Mouse (Mus musculus) megakaryocyte, embryonic 14.5 days (primary cell): ENCODE results near the gene Taok3. TPM values are rescaled to one million over a fixed set of nuclear protein-coding genes. Genes with fewer than 3 reads are reported as not detected.
"Not testable (repeated sequence)": the region's sequence is repeated elsewhere in the genome, so short reads cannot be mapped to it uniquely, and the experiment has no call there.

Experiments
- H3K27me3 ChIP-seq: replicated peaks from 2 replicates; pipeline ENCODE3; 2012; ENCODE audit warnings: inconsistent platforms
- H3K36me3 ChIP-seq: replicated peaks from 2 replicates; pipeline ENCODE3; 2012; ENCODE audit warnings: low read length, inconsistent platforms, mixed read lengths
- H3K4me1 ChIP-seq: 2 replicates; pipeline ENCODE4 v1.6.1; 2012; ENCODE audit warnings: inconsistent platforms
- H3K4me3 ChIP-seq: replicated peaks from 2 replicates; pipeline ENCODE3; 2012; ENCODE audit warnings: moderate library complexity, mild to moderate bottlenecking, inconsistent platforms
- H3K9me3 ChIP-seq: 2 replicates; pipeline ENCODE4 v1.6.1; 2012; ENCODE audit warnings: inconsistent platforms
- FLI1 ChIP-seq: IDR thresholded peaks from 2 replicates; pipeline ENCODE4 v1.6.1; 2012; ENCODE audit warnings: low read length, inconsistent platforms, mixed read lengths
- GATA1 ChIP-seq: IDR thresholded peaks from 3 replicates; pipeline ENCODE4 v1.6.1; 2012; ENCODE audit warnings: mixed read lengths, low read length, inconsistent platforms, borderline replicate concordance
- polyA plus RNA-seq: library from polyadenylated mRNA; stranded (reverse); fragments of >175 nt; gene quantifications from 2 replicates; pipeline ENCODE4 v1.2.3, GENCODE M21; 2012; ENCODE audit warnings: low replicate concordance; ENCODE audit not compliant: insufficient read depth

Taok3 gene
- polyA plus RNA-seq, 1 experiment = 75.0 TPM

DNA sequence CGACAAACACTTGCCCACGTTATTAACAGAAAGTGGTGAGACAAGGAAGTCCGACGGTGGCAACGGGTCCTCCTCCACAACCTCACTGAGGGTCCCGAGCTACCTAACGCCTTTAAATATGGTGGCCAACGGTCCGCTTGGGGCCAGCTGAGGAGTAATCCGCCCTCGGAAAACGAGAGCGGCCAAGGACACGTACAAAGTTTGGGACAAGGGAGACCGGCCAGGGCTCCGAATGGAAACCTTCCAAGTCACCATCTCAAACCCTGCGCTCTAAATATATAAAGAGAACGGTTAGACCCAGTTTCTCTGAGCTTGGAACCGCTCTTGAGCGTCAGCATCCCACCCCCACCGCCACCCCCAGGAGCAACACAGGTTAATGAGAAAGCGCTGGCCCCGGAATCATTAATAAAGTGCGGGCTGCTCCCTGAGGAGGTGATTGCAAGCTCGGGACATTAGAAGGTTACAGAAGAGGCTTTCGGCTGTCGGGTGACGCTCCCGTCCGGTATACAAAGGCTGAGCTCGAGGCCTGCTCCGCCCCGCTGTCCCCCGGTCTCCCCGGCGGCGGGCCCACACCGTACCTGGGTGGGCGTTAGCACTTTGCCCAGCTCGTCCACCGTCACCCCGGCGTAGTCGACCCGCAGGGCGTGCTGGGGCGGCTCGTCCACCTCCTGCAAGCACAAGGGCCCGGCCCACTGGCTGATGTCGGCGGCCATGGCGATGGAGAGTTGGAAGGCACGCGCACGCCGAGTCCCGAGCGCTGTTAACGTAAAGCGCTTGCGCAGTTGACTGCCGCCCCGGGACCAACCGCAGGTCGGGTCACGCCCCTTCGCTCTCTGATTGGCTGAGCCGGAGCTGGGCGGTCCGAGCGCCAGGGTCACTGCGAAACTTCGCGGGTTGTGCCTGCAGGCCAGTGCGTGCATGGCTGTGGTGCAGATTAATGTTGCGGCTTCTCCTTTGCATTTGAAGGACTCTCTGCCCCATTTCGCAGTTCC is 167.2 kb downstream of the Taok3 start, which contains the start of gene Pebp1:
Gene Pebp1, minus strand, starts transcription at position 795 of the 992 bp plus-strand sequence.
- Histone ChIP-seq H3K9me3 (peaks cover 12% of the 10 kb centered on the region), H3K4me1 (peaks cover 32% of the 10 kb centered on the region), H3K27me3 (peaks cover 2% of the 10 kb centered on the region), H3K36me3 (peaks cover 29% of the 10 kb centered on the region), H3K4me3 (peak within 1 kb of the TSS; percentile 92)
- no peak for TF ChIP-seq FLI1
- TF ChIP-seq GATA1 = no peak

DNA sequence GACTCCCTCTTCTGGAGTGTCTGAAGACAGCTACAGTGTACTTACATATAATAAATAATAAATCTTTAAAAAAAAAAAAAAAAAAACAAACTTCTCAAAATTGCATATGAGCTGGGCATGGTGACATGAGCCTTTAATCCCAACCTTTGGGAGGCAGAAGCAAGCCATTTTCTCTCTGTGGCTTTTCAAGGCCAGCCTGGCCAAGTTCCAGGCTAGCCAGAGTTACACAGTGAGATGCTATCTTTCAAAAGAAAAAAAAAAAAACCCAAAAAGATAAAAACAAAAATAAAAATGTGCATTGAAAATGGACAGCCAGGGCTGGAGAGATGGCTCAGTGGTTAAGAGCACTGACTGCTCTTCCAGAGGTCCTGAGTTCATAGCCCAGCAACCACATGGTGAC is 169.7 kb downstream of the Taok3 start:
- TF ChIP-seq GATA1 (no peak), FLI1 (no peak)

DNA sequence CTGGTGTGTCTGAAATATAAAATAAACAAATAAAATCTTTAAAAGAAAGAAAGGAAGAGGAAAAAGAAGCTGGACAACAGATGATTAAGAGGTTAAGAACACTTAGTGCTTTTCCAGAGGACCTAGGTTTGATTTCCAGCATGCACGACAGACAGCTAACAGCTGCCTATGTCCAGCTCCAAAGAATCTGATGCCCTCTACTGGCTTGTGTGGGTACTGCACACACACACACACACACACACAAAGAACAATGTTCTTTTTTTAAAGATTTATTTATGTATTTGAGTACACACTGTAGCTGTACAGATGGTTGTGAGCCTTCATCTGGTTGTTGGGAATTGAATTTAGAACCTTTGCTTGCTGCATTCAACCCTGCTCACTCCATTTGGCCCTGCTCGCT is 170.2 kb downstream of the Taok3 start:
- Histone ChIP-seq H3K4me3 (no peak overlapping the region), H3K9me3 (peaks cover 12% of the 10 kb centered on the region), H3K36me3 (peaks cover 8% of the 10 kb centered on the region), H3K27me3 (peaks cover 2% of the 10 kb centered on the region), H3K4me1 (peaks cover 25% of the 10 kb centered on the region)
- TF ChIP-seq FLI1 (no peak), GATA1 (no peak)

More for the DNA sequence above, 169.7 kb downstream of the Taok3 start:
- Histone ChIP-seq H3K4me1 (peaks cover 26% of the 10 kb centered on the region), H3K27me3 (peaks cover 2% of the 10 kb centered on the region), H3K9me3 (peaks cover 12% of the 10 kb centered on the region), H3K4me3 (no peak overlapping the region), H3K36me3 (peaks cover 12% of the 10 kb centered on the region)

DNA sequence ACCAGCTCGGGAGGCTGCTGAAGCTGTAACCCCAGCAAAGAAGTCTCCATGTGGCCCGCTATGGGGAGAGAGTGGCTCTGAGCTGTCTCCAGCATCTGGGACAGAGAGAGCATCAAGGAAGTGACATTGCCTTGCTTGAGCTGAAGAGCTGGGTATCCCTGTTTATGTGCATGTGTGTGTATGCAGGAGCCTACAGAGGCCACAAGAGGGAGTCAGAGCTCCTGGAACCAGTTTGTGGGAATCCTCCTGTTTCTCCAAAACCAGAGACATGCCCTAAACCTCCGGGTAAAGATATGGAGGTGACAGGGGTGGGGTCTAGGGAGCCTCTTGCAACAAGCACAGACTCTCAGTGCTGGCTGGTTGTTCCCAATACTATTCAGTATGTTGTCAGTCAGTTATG is 171.4 kb downstream of the Taok3 start:
- Histone ChIP-seq H3K4me3 (no peak overlapping the region), H3K4me1 (peaks cover 16% of the 10 kb centered on the region), H3K36me3 (no peaks in the 10 kb centered on the region), H3K9me3 (peaks cover 12% of the 10 kb centered on the region), H3K27me3 (peaks cover 2% of the 10 kb centered on the region)
- TF ChIP-seq FLI1 (no peak), GATA1 (no peak)

DNA sequence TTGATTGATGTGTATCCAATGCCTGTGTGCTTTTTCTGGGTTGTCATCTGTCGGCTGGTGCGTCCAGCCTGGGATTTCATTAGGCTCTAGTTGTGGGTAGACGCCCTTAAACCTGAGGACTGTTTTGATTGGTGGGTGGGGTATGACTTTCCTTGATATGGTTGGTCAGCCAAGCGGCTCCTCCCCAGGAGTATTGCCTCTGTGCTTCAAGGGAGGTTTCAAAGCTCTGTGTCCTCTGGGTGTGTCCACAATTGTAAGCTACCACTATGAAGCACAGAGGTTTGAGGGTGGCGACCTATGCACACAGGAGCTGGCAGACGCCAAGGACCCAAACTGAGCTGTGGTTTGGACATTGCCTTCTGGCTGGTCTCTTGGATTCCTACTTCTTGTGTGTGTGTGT is 172.6 kb downstream of the Taok3 start:
- no peak for TF ChIP-seq FLI1
- TF ChIP-seq GATA1 = no peak

DNA sequence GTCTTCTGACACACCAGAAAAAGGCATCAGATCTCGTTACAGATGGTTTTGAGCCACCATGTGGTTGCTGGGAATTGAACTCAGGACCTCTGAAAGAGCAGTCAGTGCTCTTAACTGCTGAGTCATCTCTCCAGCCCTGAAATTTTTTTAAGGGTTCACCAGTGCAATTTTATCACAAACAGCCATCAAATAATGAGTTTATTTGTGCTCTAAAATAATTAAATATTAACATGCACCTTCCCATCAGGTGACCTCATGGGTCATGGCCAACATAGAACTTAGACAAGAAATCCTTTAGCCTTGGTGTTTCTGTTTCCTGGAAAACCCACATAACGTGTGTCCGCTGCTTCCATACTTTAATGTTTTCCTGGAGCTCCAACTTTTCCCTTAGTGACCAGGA is 173.8 kb downstream of the Taok3 start:
- not testable (repeated sequence) for H3K27me3 ChIP-seq
- H3K9me3 ChIP-seq = peaks cover 12% of the 10 kb centered on the region

More for the DNA sequence above, 172.6 kb downstream of the Taok3 start:
- peaks cover 10% of the 10 kb centered on the region for H3K4me1 ChIP-seq
- peaks cover 12% of the 10 kb centered on the region for H3K9me3 ChIP-seq
- no peaks in the 10 kb centered on the region for H3K36me3 ChIP-seq
- H3K27me3 ChIP-seq = peaks cover 2% of the 10 kb centered on the region
- no peak overlapping the region for H3K4me3 ChIP-seq

DNA sequence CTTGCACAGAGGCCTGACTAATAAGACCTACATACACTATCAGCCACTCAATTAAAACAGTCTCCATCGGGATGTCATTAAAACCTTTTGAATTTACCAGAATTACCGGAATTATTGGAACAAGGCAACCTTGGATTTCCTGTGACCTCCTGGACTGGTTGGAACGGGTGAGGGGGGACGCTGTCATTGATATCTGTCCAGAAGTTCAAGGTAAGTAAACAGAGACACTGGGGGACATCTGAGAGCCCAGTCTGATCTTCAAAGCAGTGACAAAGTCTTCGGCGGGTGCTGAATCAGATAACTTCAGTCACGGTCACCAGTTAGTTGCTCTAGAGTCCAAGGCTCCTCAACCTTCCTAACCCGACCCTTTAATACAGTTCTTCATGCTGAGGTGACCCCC is 175.1 kb downstream of the Taok3 start:
- Histone ChIP-seq H3K27me3 (peaks cover 2% of the 10 kb centered on the region), H3K4me3 (no peak overlapping the region), H3K9me3 (peaks cover 11% of the 10 kb centered on the region), H3K4me1 (no peaks in the 10 kb centered on the region), H3K36me3 (no peaks in the 10 kb centered on the region)
- no peak for TF ChIP-seq GATA1
- no peak for TF ChIP-seq FLI1

More for the DNA sequence above, 173.8 kb downstream of the Taok3 start:
- not testable (repeated sequence) for H3K4me1 ChIP-seq, H3K36me3 ChIP-seq, H3K4me3 ChIP-seq

DNA sequence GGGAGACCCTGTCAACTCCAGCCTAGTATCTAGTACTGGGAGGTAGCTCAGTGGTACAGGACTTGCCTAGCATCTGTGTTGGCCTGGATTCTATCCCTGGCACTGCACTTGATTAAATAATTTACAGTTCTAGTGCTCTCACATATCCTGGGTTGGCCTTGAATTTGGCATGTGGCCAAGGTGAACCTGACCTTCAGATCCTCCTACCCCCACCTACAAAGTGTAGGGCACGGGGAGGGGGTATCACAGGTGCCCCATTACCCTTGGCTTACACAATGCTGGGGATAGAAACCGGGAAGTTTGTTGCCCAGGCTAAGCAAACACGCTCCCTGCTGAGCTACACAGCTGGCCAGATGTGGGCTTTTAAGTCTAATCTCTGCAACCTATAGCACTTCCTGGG is 183.0 kb downstream of the Taok3 start:
- Histone ChIP-seq H3K4me3 (no peak overlapping the region), H3K36me3 (no peaks in the 10 kb centered on the region), H3K4me1 (peaks cover 5% of the 10 kb centered on the region), H3K27me3 (peaks cover 6% of the 10 kb centered on the region), H3K9me3 (peaks cover 6% of the 10 kb centered on the region; the same call in 1 of the 2 replicates)
- no peak for TF ChIP-seq FLI1
- no peak for TF ChIP-seq GATA1

DNA sequence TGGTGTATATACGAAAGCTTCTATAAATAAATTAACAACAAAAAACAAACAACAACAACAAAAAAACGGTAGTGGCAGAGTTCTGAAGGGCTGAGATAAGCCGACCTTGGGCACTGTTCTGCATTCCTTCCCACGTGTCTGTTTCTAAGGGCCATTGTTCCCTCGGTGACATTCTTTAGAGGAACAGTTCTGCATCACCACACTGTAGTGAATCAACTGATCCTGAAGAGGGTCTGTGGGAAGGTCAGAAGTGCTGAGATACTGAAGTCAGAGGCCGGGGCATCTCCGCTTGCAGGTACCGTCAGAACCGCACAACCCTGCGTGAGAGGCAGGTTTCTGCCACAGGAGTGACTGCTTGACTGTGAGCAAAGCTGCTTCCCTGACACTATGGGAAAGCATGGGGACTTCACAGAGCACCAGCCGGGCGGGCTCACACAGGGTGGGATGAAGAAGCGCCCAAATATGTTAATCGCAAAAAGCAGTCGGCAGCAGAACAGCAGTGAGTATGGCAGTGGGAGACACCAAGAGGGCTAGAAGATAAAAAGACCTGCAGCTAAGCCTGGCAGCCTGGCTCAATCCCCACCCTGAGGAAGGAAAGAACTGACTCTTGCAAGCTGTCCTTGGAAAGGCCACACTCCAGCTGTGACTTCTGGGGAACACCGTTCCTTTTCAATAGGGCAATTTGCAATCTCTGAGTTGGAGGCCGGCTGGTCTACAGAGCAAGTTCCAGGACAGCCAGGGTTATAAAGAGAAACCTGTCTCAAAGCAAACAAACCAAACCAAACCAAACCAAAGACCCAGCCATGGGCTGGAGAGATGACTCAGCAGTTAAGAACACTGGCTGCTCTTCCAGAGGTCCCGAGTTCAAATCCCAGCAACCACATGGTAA is 184.0 kb downstream of the Taok3 start:
- H3K4me3 ChIP-seq = no peak overlapping the region
- H3K4me1 ChIP-seq = peaks cover 6% of the 10 kb centered on the region
- peaks cover 6% of the 10 kb centered on the region for H3K27me3 ChIP-seq
- H3K36me3 ChIP-seq = no peaks in the 10 kb centered on the region
- TF ChIP-seq FLI1 (no peak), GATA1 (no peak)
- peaks cover 6% of the 10 kb centered on the region; the same call in 1 of the 2 replicates for H3K9me3 ChIP-seq
